Mouse (Mus musculus) ES-Bruce4 (cell line): ENCODE measurements around the gene Cfdp1.

Experiments
- CTCF ChIP-seq: IDR thresholded peaks from one replicate; pipeline ENCODE4 v1.8.1; 2011; ENCODE audit warnings: low read depth, low read length
- EP300 ChIP-seq: IDR thresholded peaks from 2 replicates; pipeline ENCODE4 v1.6.1; 2011; ENCODE audit warnings: low read depth, low read length; ENCODE audit not compliant: insufficient read depth

DNA sequence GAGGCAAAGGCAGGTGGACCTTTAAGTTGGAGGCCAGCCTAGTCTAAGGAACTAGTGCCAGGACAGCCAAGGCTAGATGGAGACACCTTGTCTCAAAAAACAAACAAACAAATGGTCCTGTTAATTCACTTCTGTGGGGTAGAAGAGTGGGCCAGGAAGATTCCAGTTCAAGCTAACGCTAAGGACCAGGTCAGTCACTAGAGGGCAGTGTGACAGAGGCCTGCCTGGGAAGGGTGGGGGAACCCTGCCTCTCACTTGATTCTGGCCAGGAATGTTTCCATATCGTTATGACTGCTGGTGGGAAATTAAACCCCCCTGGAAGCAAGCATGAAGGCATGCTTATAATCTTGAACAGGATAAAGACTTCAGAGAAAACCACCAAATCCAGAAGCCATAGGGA lies 27.5 kb upstream of the Cfdp1 start:
- TF ChIP-seq CTCF (peak; percentile 98), EP300 (no peak)
